Mouse (Mus musculus): ENCODE measurements around the gene Cym. TPM values are rescaled to one million over a fixed set of nuclear protein-coding genes. Genes with fewer than 3 reads are reported as not detected.

The Cym gene
- polyA plus RNA-seq, 1 experiment from 2014 or later: 0.17 TPM

DNA sequence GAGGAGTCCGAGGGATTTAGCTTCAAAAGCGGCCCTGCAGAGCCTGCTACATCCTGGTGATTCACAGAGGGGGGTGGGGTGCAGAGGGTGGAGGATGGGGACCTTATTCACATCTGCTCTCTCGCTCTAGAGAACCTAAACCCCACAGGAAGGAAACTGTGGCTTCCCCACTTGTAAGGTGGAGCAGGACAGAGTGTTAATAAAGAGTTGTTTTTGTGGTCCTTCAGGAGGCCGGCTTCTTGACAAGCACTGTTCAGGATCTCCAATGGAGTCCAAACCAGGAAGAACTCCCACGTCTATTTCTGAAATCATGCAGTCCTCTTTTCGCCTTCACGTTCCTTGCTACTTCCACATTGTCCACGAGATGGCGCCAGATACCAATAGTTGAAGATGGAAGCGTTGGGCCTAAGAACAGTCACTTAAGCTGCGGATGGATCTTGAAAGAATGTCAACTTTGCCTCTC, 11.8 kb upstream of the Cym start:
- Histone ChIP-seq H3K9me3 (replicated peaks; ENCODE audit: control insufficient read depth, low read length) (no peaks in the 10 kb centered on the region), H3K9ac (ENCODE audit: low read depth, low read length) (no peak overlapping the region), H3K27me3 (ENCODE audit: control insufficient read depth, insufficient read depth, low read length) (0 out of 2 replicates have a peak, but pooled peaks cover 6% of the 10 kb centered on the region), H3K4me3 (ENCODE audit: low read depth, low read length) (no peak overlapping the region), H3K4me1 (ENCODE audit: control insufficient read depth, insufficient read depth, low read length) (no peaks in the 10 kb centered on the region), H3K36me3 (ENCODE audit: control insufficient read depth, insufficient read depth, low read length) (no peaks in the 10 kb centered on the region), H3K27ac (ENCODE audit: low read depth, low read length) (no peak overlapping the region), H3K4me2 (no peak overlapping the region)
- no peak for ATAC-seq (replicated peaks; ENCODE audit: insufficient number of reproducible peaks, low FRiP score, low TSS enrichment)
- 12% methylated on average over 11 of the region's 11 CpGs for WGBS (ENCODE audit: insufficient replicate concordance)

DNA sequence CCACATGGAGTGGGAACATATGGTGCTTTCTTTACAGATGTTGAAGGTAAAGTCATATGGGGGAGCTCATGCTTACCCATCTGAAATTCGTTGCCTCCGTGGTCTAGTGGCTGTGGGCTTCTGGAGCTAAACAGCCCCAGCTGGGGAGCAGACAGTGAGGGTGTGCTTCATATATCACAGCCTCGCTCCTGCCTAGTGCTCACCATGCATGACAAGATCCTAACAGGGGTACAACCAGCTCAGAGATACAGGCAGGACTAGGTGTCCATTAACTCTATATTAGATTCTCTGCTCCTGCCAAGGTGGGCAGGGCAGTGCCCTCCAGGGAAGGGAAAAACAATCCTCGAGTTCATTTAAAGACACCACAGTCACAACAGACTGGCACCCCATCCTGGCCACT, 9.7 kb upstream of the Cym start:
- no peak overlapping the region for H3K9ac ChIP-seq (ENCODE audit: low read depth, low read length)
- 54% methylated on average over 4 of the region's 4 CpGs for WGBS (ENCODE audit: insufficient replicate concordance)
- no peaks in the 10 kb centered on the region for H3K4me1 ChIP-seq (ENCODE audit: control insufficient read depth, insufficient read depth, low read length)
- no peak for ATAC-seq (replicated peaks; ENCODE audit: insufficient number of reproducible peaks, low FRiP score, low TSS enrichment)
- H3K9me3 ChIP-seq (replicated peaks; ENCODE audit: control insufficient read depth, low read length): no peaks in the 10 kb centered on the region
- 0 out of 2 replicates have a peak, but pooled peaks cover 6% of the 10 kb centered on the region for H3K27me3 ChIP-seq (ENCODE audit: control insufficient read depth, insufficient read depth, low read length)
- no peak overlapping the region for H3K27ac ChIP-seq (ENCODE audit: low read depth, low read length)
- H3K4me3 ChIP-seq (ENCODE audit: low read depth, low read length): no peak overlapping the region
- H3K4me2 ChIP-seq: no peak overlapping the region
- H3K36me3 ChIP-seq (ENCODE audit: control insufficient read depth, insufficient read depth, low read length): no peaks in the 10 kb centered on the region

DNA sequence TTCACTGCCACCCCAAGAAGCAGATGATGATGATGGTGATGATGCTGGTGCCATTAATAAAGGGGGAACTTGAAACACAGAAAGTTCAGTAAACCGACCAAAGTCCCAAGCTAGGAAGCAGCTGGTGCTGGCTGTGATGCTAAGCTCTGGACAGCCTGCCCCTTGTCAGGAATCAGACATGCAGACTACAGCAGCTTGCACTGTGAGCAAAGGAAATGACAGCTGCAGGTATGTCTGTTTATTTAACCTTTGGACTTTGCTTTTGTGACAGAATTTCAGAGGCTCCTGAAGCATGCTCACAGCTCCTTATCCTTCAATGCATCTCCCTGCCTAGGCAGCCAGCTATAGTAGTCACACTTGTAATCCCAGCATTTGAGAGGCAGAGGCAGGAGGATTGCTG, 9.0 kb upstream of the Cym start, which contains the start of gene A630076J17Rik:
Gene A630076J17Rik, plus strand, starts transcription at position 88 of the 400 bp plus-strand sequence.
- H3K4me2 ChIP-seq: no peak within 1 kb of the TSS
- no peaks in the 10 kb centered on the region for H3K4me1 ChIP-seq (ENCODE audit: control insufficient read depth, insufficient read depth, low read length)
- no peaks in the 10 kb centered on the region for H3K36me3 ChIP-seq (ENCODE audit: control insufficient read depth, insufficient read depth, low read length)
- H3K27ac ChIP-seq (ENCODE audit: low read depth, low read length): no peak within 1 kb of the TSS
- H3K4me3 ChIP-seq (ENCODE audit: low read depth, low read length): no peak within 1 kb of the TSS
- H3K27me3 ChIP-seq (ENCODE audit: control insufficient read depth, insufficient read depth, low read length): 0 out of 2 replicates have a peak, but pooled peaks cover 6% of the 10 kb centered on the region
- WGBS (ENCODE audit: insufficient replicate concordance): 27% methylated on average over 1 of the region's 1 CpGs
- no peak for ATAC-seq (replicated peaks; ENCODE audit: insufficient number of reproducible peaks, low FRiP score, low TSS enrichment)
- no peak within 1 kb of the TSS for H3K9ac ChIP-seq (ENCODE audit: low read depth, low read length)
- no peaks in the 10 kb centered on the region for H3K9me3 ChIP-seq (replicated peaks; ENCODE audit: control insufficient read depth, low read length)

DNA sequence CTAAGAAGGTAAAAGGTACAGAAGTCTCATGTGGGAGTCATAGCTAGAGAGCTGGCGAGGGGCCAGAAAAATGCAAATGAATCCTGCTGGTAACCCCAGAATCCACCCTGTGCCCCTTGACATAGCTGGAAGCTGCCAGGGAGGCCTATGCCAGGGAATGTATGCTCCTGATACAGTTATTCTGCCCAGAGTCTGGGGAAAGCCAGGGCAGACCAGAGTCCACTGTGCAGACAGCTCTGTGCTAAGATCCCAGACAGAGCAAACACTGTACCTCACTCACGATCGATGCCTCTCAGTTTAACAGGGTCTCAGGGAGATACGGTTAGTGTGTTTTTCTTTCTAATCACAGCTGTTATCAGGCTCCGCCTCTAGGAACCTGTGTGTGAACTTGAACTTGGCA, 8.3 kb upstream of the Cym start:
- 0 out of 2 replicates have a peak, but pooled peaks cover 6% of the 10 kb centered on the region for H3K27me3 ChIP-seq (ENCODE audit: control insufficient read depth, insufficient read depth, low read length)
- H3K27ac ChIP-seq (ENCODE audit: low read depth, low read length): no peak overlapping the region
- no peaks in the 10 kb centered on the region for H3K9me3 ChIP-seq (replicated peaks; ENCODE audit: control insufficient read depth, low read length)
- no peak overlapping the region for H3K4me3 ChIP-seq (ENCODE audit: low read depth, low read length)
- no peak overlapping the region for H3K9ac ChIP-seq (ENCODE audit: low read depth, low read length)
- no peaks in the 10 kb centered on the region for H3K4me1 ChIP-seq (ENCODE audit: control insufficient read depth, insufficient read depth, low read length)
- H3K4me2 ChIP-seq: no peak overlapping the region
- no peaks in the 10 kb centered on the region for H3K36me3 ChIP-seq (ENCODE audit: control insufficient read depth, insufficient read depth, low read length)
- 37% methylated on average over 5 of the region's 5 CpGs for WGBS (ENCODE audit: insufficient replicate concordance)
- ATAC-seq (replicated peaks; ENCODE audit: insufficient number of reproducible peaks, low FRiP score, low TSS enrichment): no peak; the same call in 1 of the 2 replicates

DNA sequence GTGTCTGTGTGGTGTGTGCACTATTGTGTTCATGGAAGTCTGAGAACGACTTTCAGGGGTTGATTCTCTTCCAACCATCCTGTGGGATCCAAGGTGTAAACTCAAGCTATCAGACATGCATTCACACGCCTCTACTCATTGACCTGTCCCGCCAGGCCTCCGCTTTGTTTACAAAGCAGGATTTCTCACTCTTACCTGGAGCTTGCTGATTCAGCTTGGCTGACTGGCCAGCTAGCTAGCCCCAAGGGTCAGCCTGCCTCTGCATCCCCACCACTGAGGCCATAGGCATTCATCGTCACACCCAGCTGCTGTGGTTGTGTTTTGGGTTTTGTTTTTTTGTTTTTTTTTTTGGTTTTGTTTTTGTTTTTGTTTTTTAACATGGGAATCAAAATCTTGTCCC, 7.7 kb upstream of the Cym start:
- H3K4me2 ChIP-seq: no peak overlapping the region
- 0 out of 2 replicates have a peak, but pooled peaks cover 6% of the 10 kb centered on the region for H3K27me3 ChIP-seq (ENCODE audit: control insufficient read depth, insufficient read depth, low read length)
- H3K9me3 ChIP-seq (replicated peaks; ENCODE audit: control insufficient read depth, low read length): no peaks in the 10 kb centered on the region
- no peak overlapping the region for H3K9ac ChIP-seq (ENCODE audit: low read depth, low read length)
- H3K27ac ChIP-seq (ENCODE audit: low read depth, low read length): no peak overlapping the region
- WGBS (ENCODE audit: insufficient replicate concordance): 75% methylated on average over 5 of the region's 5 CpGs
- no peaks in the 10 kb centered on the region for H3K4me1 ChIP-seq (ENCODE audit: control insufficient read depth, insufficient read depth, low read length)
- H3K36me3 ChIP-seq (ENCODE audit: control insufficient read depth, insufficient read depth, low read length): no peaks in the 10 kb centered on the region
- H3K4me3 ChIP-seq (ENCODE audit: low read depth, low read length): no peak overlapping the region
- no peak for ATAC-seq (replicated peaks; ENCODE audit: insufficient number of reproducible peaks, low FRiP score, low TSS enrichment)

DNA sequence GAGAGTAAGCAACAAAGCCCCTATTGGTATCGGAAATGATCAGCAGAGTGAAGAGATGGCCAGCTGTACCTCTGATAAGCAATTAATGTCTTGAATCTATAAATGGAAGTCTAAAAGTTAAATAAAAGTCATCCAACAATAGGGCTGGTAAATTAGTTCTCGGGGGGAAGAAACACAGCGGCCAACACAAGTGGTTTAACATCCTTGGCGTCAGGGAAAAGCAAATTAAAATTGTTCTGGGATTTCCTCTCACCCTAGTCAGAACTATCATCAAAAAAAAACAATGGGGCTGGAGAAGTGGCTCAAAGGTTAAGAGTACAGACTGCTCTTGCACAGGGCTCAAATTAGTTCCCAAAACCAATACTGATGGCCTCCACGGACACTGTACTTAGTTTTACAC, 4.3 kb upstream of the Cym start:
- H3K36me3 ChIP-seq (ENCODE audit: control insufficient read depth, insufficient read depth, low read length): no peaks in the 10 kb centered on the region
- no peaks in the 10 kb centered on the region for H3K27me3 ChIP-seq (ENCODE audit: control insufficient read depth, insufficient read depth, low read length)
- no peak for ATAC-seq (replicated peaks; ENCODE audit: insufficient number of reproducible peaks, low FRiP score, low TSS enrichment)
- WGBS (ENCODE audit: insufficient replicate concordance): 79% methylated on average over 5 of the region's 5 CpGs
- H3K9me3 ChIP-seq (replicated peaks; ENCODE audit: control insufficient read depth, low read length): no peaks in the 10 kb centered on the region
- no peak overlapping the region for H3K4me3 ChIP-seq (ENCODE audit: low read depth, low read length)
- no peaks in the 10 kb centered on the region for H3K4me1 ChIP-seq (ENCODE audit: control insufficient read depth, insufficient read depth, low read length)
- H3K4me2 ChIP-seq: no peak overlapping the region
- H3K9ac ChIP-seq (ENCODE audit: low read depth, low read length): no peak overlapping the region
- H3K27ac ChIP-seq (ENCODE audit: low read depth, low read length): no peak overlapping the region

DNA sequence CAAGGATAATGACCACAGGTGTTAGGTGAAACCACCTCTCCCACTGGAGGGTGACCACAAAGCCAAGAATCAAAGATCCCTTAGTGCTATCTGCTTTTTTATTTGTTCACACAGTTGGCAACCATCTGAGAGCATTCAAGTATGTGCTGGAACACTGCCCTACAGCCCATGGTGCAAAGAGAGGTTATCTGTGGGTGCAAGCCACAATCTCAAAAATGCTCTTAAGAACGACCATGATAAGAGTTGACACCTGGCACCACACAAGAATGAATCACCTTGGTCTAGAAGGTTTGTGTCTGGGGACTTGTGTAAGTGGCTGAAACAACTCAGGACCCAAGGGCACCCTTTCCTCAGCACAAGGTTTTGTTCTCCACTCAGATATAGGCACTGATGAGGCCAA, 1.7 kb upstream of the Cym start:
- Histone ChIP-seq H3K4me1 (ENCODE audit: control insufficient read depth, insufficient read depth, low read length) (no peaks in the 10 kb centered on the region), H3K27me3 (ENCODE audit: control insufficient read depth, insufficient read depth, low read length) (no peaks in the 10 kb centered on the region), H3K4me2 (no peak overlapping the region), H3K36me3 (ENCODE audit: control insufficient read depth, insufficient read depth, low read length) (no peaks in the 10 kb centered on the region), H3K9ac (ENCODE audit: low read depth, low read length) (no peak overlapping the region), H3K4me3 (ENCODE audit: low read depth, low read length) (no peak overlapping the region), H3K9me3 (replicated peaks; ENCODE audit: control insufficient read depth, low read length) (no peaks in the 10 kb centered on the region), H3K27ac (ENCODE audit: low read depth, low read length) (no peak overlapping the region)
- no peak for ATAC-seq (replicated peaks; ENCODE audit: insufficient number of reproducible peaks, low FRiP score, low TSS enrichment)
- WGBS (ENCODE audit: insufficient replicate concordance): 44% methylated on average over 1 of the region's 1 CpGs

DNA sequence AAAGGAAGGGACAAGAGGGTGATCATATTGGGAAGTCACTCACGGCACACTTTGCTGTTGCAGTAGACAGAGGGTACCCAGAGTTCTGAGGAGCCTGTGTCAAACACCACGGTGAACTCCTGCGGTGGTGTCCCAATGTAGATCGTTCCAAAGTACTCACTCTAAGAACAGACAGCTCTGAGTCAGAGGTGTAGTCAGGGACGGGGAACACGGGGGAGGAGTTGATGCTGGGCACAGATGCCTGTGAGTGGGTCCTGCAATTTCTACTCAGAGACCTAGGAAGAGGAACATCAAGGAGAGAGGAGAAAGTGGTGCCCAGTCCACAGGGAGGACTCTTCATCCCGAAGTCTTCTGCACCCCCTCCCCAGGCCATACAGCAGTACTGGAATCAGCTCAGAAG, 3.0 kb downstream of the Cym start:
- WGBS (ENCODE audit: insufficient replicate concordance): 76% methylated on average over 7 of the region's 7 CpGs

DNA sequence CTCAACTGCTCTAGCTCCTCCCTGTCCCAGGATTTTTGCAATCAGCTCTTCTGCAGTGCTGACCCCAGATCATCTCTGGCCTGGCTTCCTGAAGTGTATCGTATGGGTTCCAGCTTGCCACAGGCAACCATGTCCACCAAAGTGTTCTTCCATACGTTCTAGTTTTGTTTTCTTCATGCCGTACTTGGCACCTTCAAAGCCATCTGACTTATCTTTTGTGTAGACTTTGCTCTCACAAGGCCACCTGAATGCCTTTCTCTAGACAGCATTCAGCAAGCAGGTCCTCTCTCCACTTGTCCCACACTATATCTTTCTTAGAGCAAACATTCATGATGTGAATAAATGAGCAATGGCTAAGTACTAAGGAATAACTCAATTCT, 4.4 kb downstream of the Cym start:
- Histone ChIP-seq H3K27ac (ENCODE audit: low read depth, low read length) (no peak overlapping the region), H3K27me3 (ENCODE audit: control insufficient read depth, insufficient read depth, low read length) (no peaks in the 10 kb centered on the region; the same call in 1 of the 2 replicates), H3K4me2 (no peak overlapping the region), H3K9ac (ENCODE audit: low read depth, low read length) (no peak overlapping the region), H3K36me3 (ENCODE audit: control insufficient read depth, insufficient read depth, low read length) (no peaks in the 10 kb centered on the region), H3K4me3 (ENCODE audit: low read depth, low read length) (no peak overlapping the region), H3K4me1 (ENCODE audit: control insufficient read depth, insufficient read depth, low read length) (no peaks in the 10 kb centered on the region), H3K9me3 (replicated peaks; ENCODE audit: control insufficient read depth, low read length) (no peaks in the 10 kb centered on the region)
- 76% methylated on average over 3 of the region's 3 CpGs for WGBS (ENCODE audit: insufficient replicate concordance)
- no peak for ATAC-seq (replicated peaks; ENCODE audit: insufficient number of reproducible peaks, low FRiP score, low TSS enrichment)

More for the DNA sequence above, 3.0 kb downstream of the Cym start:
- Histone ChIP-seq H3K27ac (ENCODE audit: low read depth, low read length) (no peak overlapping the region), H3K27me3 (ENCODE audit: control insufficient read depth, insufficient read depth, low read length) (no peaks in the 10 kb centered on the region; the same call in 1 of the 2 replicates), H3K4me1 (ENCODE audit: control insufficient read depth, insufficient read depth, low read length) (no peaks in the 10 kb centered on the region), H3K4me3 (ENCODE audit: low read depth, low read length) (no peak overlapping the region), H3K9me3 (replicated peaks; ENCODE audit: control insufficient read depth, low read length) (no peaks in the 10 kb centered on the region), H3K4me2 (no peak overlapping the region), H3K36me3 (ENCODE audit: control insufficient read depth, insufficient read depth, low read length) (no peaks in the 10 kb centered on the region), H3K9ac (ENCODE audit: low read depth, low read length) (no peak overlapping the region)
- ATAC-seq (replicated peaks; ENCODE audit: insufficient number of reproducible peaks, low FRiP score, low TSS enrichment): no peak
